Mouse (Mus musculus): ENCODE results near the gene Gm47996. TPM values are rescaled to one million over a fixed set of nuclear protein-coding genes. Genes with fewer than 3 reads are reported as not detected.

The Gm47996 gene
- total and polyA plus RNA-seq, 3 experiments = not detected

DNA sequence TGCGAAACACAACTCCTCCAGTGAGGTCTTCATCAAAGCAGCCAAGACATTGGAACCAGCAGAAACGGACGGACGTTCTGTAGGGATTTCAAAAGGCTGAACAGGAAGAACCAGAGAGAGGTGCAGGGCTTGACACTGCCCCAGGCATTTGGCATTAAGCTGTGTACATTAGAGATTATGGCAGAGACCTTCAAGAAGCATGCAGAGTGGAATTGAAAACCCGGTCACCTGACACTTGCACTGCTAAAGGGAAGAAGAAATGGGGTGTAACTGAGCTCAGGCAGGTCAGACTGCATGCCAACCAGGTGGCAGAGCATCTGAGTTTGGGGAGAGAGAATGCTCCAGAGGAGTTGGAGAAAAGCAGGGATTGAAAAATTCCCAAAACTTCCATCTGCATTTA lies 45.5 kb downstream of the Gm47996 start:
- no peak overlapping the region for H3K4me3 ChIP-seq (ENCODE audit: control insufficient read depth in 1 of 2, insufficient read depth in 1 of 2, low read depth in 2 of 2, low read length in 2 of 2)
- TF ChIP-seq ZNF384 (IDR thresholded peaks at IDR 0.05; ENCODE audit: low read depth, low read length) (no peak), SIN3A (IDR thresholded peaks at IDR 0.05; ENCODE audit: low read length) (no peak), CTCF (IDR thresholded peaks at IDR 0.05 in 2 of 3, conservative IDR thresholded peaks at IDR 0.05 in 1 of 3; ENCODE audit: control insufficient read depth in 1 of 3, insufficient read depth in 1 of 3, low read depth in 2 of 3, low read length in 3 of 3, poor library complexity in 1 of 3, severe bottlenecking in 1 of 3) (no peak), MEF2A (IDR thresholded peaks at IDR 0.05; ENCODE audit: extremely low read depth, insufficient replicate concordance, low read depth, low read length, poor library complexity, severe bottlenecking) (no peak), TCF12 (IDR thresholded peaks at IDR 0.05; ENCODE audit: low read depth, low read length) (no peak), HCFC1 (IDR thresholded peaks at IDR 0.05; ENCODE audit: low read depth, low read length) (no peak), GABPA (IDR thresholded peaks at IDR 0.05; ENCODE audit: low read depth, low read length) (no peak), USF2 (IDR thresholded peaks at IDR 0.05; ENCODE audit: borderline replicate concordance in 1 of 2, insufficient read depth in 1 of 2, low read depth in 1 of 2, low read length in 2 of 2) (no peak), MAZ (IDR thresholded peaks at IDR 0.05; ENCODE audit: low read depth, low read length) (no peak), E2F4 (IDR thresholded peaks at IDR 0.05; ENCODE audit: borderline replicate concordance, low read depth, low read length) (no peak), TAL1 (IDR thresholded peaks at IDR 0.05; ENCODE audit: low read length) (no peak), POLR2AphosphoS2 (IDR thresholded peaks at IDR 0.05; ENCODE audit: low read length) (no peak), ELF1 (IDR thresholded peaks at IDR 0.05; ENCODE audit: low read depth, low read length) (no peak), UBTF (IDR thresholded peaks at IDR 0.05; ENCODE audit: borderline replicate concordance, insufficient read depth, low read depth, low read length) (no peak), GATA1 (IDR thresholded peaks at IDR 0.05; ENCODE audit: low read depth, low read length) (no peak), ETS1 (IDR thresholded peaks at IDR 0.05; ENCODE audit: low read depth, low read length) (no peak)
- no peak overlapping the region for H3K9ac ChIP-seq (ENCODE audit: control insufficient read depth, low read depth, low read length, poor library complexity, severe bottlenecking)
- H3K79me2 ChIP-seq (ENCODE audit: control insufficient read depth, insufficient read depth, low read length, poor library complexity) = no peaks in the 10 kb centered on the region; the same call in 1 of the 2 replicates
- peaks cover 0 to 5% of the 10 kb centered on the region in 2 experiments; a peak in 1 of 4 replicates for H3K36me3 ChIP-seq (ENCODE audit: control insufficient read depth in 1 of 2, insufficient read depth in 2 of 2, low read length in 2 of 2)
- no peak for DNase-seq (ENCODE audit: low read depth, low spot score)
- H3K27ac ChIP-seq (ENCODE audit: control insufficient read depth, low read depth, low read length) = no peak overlapping the region
- H3K27me3 ChIP-seq (ENCODE audit: control insufficient read depth in 1 of 2, insufficient read depth in 2 of 2, low read length in 2 of 2) = no peaks in the 10 kb centered on the region; a peak in 1 of 4 replicates
- no peaks in the 10 kb centered on the region for H3K9me3 ChIP-seq (replicated peaks; ENCODE audit: insufficient read depth, low read length)
- H3K4me1 ChIP-seq (ENCODE audit: control insufficient read depth in 1 of 2, insufficient read depth in 2 of 2, low read length in 2 of 2) = peaks cover 2 to 20% of the 10 kb centered on the region in 2 experiments

DNA sequence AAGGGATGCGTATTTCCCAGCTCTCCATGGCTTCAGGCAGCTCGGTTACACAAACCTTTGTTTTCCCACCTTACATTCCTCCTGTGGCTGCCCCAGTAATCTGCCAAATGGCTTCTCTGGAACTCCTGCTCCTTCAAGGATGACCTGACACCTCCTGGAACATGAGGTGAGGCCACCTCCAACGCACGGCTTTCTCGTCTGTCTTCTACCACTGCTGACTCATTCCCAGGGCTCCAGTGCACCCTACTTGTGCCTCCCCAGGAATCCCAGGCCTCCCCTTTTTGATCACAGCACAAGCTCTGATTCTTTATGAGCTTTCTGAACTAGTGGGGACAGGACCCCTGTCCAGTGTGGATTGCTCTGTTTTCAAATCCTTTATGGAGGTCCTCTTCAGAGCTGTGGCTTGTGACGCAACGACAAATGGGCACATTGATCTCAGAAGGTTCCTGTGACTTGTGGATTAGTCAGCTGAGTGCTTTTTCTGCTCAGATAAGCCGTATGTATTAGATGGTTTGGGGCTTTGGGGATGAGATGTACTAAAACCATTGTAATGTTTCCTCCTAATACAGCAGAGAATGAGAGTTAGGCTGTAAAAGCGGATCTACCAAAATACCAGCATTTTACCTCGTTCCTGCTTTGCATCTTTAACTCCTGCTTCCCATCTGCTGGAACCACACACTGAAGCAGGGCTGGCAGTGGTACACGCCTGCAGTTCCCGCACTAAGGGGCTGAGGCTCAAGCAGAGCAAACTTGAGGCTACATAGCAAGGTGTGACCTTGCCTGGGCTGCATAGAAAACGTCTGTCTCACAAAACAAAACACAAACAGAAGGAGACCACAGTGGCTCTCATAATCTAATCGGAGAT lies 48.4 kb downstream of the Gm47996 start:
- TF ChIP-seq RAD21 (IDR thresholded peaks at IDR 0.05; ENCODE audit: low read depth, low read length) (no peak), NELFE (IDR thresholded peaks at IDR 0.05; ENCODE audit: low read depth, low read length) (no peak), GATA1 (IDR thresholded peaks at IDR 0.05; ENCODE audit: low read depth, low read length) (no peak), ZNF384 (IDR thresholded peaks at IDR 0.05; ENCODE audit: low read depth, low read length) (no peak), SMC3 (IDR thresholded peaks at IDR 0.05; ENCODE audit: low read depth, low read length) (no peak), ELF1 (IDR thresholded peaks at IDR 0.05; ENCODE audit: low read depth, low read length) (no peak), ZKSCAN1 (IDR thresholded peaks at IDR 0.05; ENCODE audit: low read depth, low read length) (no peak), POLR2AphosphoS2 (IDR thresholded peaks at IDR 0.05; ENCODE audit: low read length) (no peak), TAL1 (IDR thresholded peaks at IDR 0.05; ENCODE audit: low read length) (no peak), USF1 (IDR thresholded peaks at IDR 0.05; ENCODE audit: low read depth, low read length) (no peak), MAX (IDR thresholded peaks at IDR 0.05; ENCODE audit: low read length) (no peak), HCFC1 (IDR thresholded peaks at IDR 0.05; ENCODE audit: low read depth, low read length) (no peak), ZMIZ1 (IDR thresholded peaks at IDR 0.05; ENCODE audit: low read depth, low read length) (no peak), POLR2A (IDR thresholded peaks at IDR 0.05; ENCODE audit: control insufficient read depth in 1 of 2, insufficient read depth in 1 of 2, low read depth in 1 of 2, low read length in 2 of 2, poor library complexity in 1 of 2) (no peak), CHD1 (IDR thresholded peaks at IDR 0.05; ENCODE audit: low read depth, low read length) (no peak), MEF2A (IDR thresholded peaks at IDR 0.05; ENCODE audit: extremely low read depth, insufficient replicate concordance, low read depth, low read length, poor library complexity, severe bottlenecking) (no peak), BHLHE40 (IDR thresholded peaks at IDR 0.05; ENCODE audit: borderline replicate concordance, low read depth, low read length) (no peak), EP300 (IDR thresholded peaks at IDR 0.05; ENCODE audit: low read depth in 1 of 2, low read length in 2 of 2) (no peak), KAT2A (conservative IDR thresholded peaks at IDR 0.05; ENCODE audit: low read depth, low read length) (no peak)
- Histone ChIP-seq H3K4me3 (ENCODE audit: control insufficient read depth in 1 of 2, insufficient read depth in 1 of 2, low read depth in 2 of 2, low read length in 2 of 2) (peak overlapping the region; percentile 31 to 52), H3K79me2 (ENCODE audit: control insufficient read depth, insufficient read depth, low read length, poor library complexity) (no peaks in the 10 kb centered on the region)

More for the DNA sequence above, 48.4 kb downstream of the Gm47996 start:
- Histone ChIP-seq H3K4me1 (ENCODE audit: control insufficient read depth in 1 of 2, insufficient read depth in 2 of 2, low read length in 2 of 2) (peaks cover 2 to 15% of the 10 kb centered on the region in 2 experiments), H3K9me3 (replicated peaks; ENCODE audit: insufficient read depth, low read length) (no peaks in the 10 kb centered on the region), H3K36me3 (ENCODE audit: control insufficient read depth in 1 of 2, insufficient read depth in 2 of 2, low read length in 2 of 2) (peaks cover 0 to 5% of the 10 kb centered on the region in 2 experiments; a peak in 1 of 4 replicates), H3K27me3 (ENCODE audit: control insufficient read depth in 1 of 2, insufficient read depth in 2 of 2, low read length in 2 of 2) (no peaks in the 10 kb centered on the region; a peak in 1 of 4 replicates), H3K27ac (ENCODE audit: control insufficient read depth, low read depth, low read length) (no peak overlapping the region), H3K9ac (ENCODE audit: control insufficient read depth, low read depth, low read length, poor library complexity, severe bottlenecking) (no peak overlapping the region)
- peak; percentile 23 for DNase-seq (ENCODE audit: low read depth, low spot score)

Measured in MEL (cell line).